Mouse (Mus musculus): ENCODE results near the gene Gm49373.

DNA sequence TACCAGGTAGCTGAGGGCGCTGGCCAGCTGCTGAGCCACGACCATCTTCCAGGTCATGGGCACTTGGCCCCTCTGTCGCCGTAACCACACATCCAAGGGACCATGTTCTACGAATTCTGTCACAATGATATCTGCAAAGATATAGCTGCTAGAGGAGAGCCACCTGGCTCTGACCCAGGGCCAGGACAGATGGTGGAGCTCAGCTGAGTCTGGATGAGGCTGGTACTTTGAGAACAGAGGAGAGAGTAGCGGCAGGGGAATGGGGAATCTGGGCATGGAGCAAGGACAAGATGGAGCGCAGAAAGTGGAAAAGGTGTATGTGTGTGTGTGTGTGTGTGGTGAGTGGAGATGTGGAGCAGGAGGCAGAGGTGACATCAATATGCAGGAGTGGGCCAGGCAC lies 41.3 kb upstream of the Gm49373 start:
- TF ChIP-seq CTCF (conservative IDR thresholded peaks at IDR 0.05; ENCODE audit: insufficient read depth, insufficient read length, low read depth, low read length): no peak
- no peak for TF ChIP-seq POLR2A (IDR thresholded peaks at IDR 0.05; ENCODE audit: low read depth, low read length)
